Mouse (Mus musculus): ENCODE results near the gene Cobl. TPM values are rescaled to one million over a fixed set of nuclear protein-coding genes. Genes with fewer than 3 reads are reported as not detected.

Cobl gene
- polyA plus RNA-seq, 1 experiment from 2014 or later, result 3.6 TPM

DNA sequence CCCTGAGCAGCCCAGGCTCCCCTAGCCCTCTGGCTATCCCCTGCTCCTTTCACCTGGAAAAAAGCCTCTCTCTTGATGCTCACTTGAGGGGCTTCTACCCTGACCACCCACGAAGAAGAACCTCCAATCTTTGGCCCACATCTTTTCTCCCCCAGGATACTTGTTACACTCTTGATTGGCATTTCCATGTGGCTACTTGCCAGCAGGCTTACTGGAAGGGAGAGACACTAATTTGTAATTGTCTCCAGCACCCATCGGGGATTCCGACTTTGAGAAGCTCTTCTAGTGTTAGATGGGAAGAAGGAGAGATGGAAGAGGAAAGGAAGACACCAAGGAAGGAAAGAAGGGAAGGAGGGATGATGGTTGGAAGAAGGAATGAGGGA is 232.0 kb downstream of the Cobl start:
- Histone ChIP-seq H3K4me2 (no peak overlapping the region), H3K9ac (no peak overlapping the region), H3K36me3 (ENCODE audit: poor library complexity, severe bottlenecking) (no peaks in the 10 kb centered on the region), H3K4me3 (no peak overlapping the region), H3K27me3 (peaks cover 5% of the 10 kb centered on the region; the same call in 1 of the 2 replicates), H3K9me3 (replicated peaks) (no peaks in the 10 kb centered on the region), H3K27ac (no peak overlapping the region), H3K4me1 (peaks cover 17% of the 10 kb centered on the region)
- ATAC-seq, result no peak
- 66% methylated on average over 3 of the region's 3 CpGs for WGBS

DNA sequence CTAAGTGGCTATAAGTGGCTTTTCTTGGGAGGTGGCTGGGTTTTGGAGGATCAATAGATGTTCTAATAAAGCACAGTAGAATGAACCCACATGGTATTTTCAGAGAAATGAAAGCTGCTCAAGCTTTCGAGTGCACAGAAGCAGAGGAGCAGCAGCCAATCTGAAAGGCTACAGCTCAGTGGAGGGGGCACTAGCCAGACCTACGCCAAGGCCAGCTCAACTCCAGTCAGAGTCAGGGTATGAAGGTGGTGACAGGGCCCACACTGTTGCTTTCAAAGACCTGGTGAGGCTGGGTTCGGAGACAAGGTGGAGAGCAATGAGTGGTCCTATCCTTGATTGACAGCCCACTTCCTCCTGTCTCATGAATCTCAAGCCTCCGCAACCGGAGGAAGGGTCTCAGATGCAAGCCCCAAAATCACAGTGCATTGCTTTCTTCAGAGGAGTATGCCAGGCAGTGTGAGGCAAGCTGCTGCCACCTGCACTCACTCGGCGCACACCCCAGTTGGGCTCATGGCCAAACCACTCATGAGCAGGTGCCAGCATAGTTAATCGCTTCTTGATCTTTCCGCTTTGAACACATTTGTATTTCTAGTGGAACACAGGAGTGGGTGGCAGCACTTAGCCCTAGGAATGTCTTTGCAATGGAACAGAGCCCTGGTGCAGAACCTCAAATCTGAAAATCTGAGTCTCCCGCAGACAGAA is 232.6 kb downstream of the Cobl start:
- peak; percentile 79 for ATAC-seq
- 58% methylated on average over 10 of the region's 10 CpGs for WGBS
- Histone ChIP-seq H3K27ac (no peak overlapping the region), H3K9me3 (replicated peaks) (no peaks in the 10 kb centered on the region), H3K4me3 (no peak overlapping the region), H3K27me3 (peaks cover 6% of the 10 kb centered on the region), H3K4me1 (peaks cover 17% of the 10 kb centered on the region), H3K9ac (no peak overlapping the region), H3K36me3 (ENCODE audit: poor library complexity, severe bottlenecking) (no peaks in the 10 kb centered on the region), H3K4me2 (no peak overlapping the region)

DNA sequence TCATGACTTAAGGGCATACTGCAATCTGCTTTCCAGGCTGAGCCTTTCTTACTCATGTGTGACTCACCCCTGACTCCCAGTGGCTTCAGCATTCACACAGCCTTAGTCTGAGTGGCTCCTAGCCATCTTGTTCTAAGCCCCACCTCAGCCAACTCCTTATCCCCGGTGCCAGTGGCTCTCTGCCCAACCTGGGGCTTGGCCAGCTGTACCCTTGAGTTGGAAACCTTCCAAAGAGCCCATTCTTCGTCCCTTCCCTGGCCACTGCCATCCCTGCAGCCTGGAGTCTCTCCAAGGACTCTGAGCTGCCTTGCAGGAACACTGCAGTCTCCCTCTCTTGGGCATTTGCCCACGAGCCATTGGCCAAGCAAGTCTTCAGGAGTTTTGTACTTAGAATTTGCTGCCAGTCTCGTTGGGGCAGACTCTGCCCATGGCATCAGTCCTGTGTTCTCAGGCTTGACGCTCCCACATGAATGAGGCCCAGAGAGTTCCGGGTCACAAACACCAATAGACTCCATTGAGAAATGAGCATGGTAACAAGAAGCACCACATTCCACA is 233.2 kb downstream of the Cobl start:
- Histone ChIP-seq H3K4me1 (peaks cover 17% of the 10 kb centered on the region), H3K9ac (no peak overlapping the region), H3K4me2 (no peak overlapping the region), H3K36me3 (ENCODE audit: poor library complexity, severe bottlenecking) (no peaks in the 10 kb centered on the region), H3K27ac (no peak overlapping the region), H3K4me3 (no peak overlapping the region), H3K27me3 (peaks cover 9% of the 10 kb centered on the region), H3K9me3 (replicated peaks) (no peaks in the 10 kb centered on the region)
- WGBS, result 50% methylated on average over 6 of the region's 6 CpGs
- ATAC-seq, result peak; percentile 87

DNA sequence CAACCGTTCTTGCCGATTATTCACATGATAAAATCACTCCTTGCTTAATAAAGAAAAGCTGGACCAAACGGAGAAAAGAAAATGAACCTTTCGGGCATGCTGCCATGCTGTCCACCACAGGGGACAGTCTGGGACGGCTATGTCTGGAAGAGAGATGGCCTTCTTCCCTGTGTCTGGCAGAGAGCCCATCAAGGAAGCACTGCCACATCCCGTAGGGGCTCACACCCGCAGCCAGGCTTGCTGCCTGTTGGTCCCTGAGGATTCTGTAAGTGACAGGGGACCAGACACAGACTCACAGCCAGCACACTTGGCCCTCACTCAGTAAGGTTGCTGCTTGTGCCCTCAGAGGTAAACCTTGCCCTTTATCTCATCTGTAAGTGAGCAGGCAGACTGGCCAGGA is 235.3 kb downstream of the Cobl start:
- no peak overlapping the region for H3K4me2 ChIP-seq
- H3K9me3 ChIP-seq (replicated peaks), result no peaks in the 10 kb centered on the region
- H3K27me3 ChIP-seq, result peaks cover 22% of the 10 kb centered on the region
- 66% methylated on average over 7 of the region's 7 CpGs for WGBS
- H3K36me3 ChIP-seq (ENCODE audit: poor library complexity, severe bottlenecking), result no peaks in the 10 kb centered on the region
- no peak overlapping the region for H3K27ac ChIP-seq
- no peak for ATAC-seq
- H3K9ac ChIP-seq, result no peak overlapping the region
- no peak overlapping the region for H3K4me3 ChIP-seq
- H3K4me1 ChIP-seq, result peaks cover 17% of the 10 kb centered on the region

DNA sequence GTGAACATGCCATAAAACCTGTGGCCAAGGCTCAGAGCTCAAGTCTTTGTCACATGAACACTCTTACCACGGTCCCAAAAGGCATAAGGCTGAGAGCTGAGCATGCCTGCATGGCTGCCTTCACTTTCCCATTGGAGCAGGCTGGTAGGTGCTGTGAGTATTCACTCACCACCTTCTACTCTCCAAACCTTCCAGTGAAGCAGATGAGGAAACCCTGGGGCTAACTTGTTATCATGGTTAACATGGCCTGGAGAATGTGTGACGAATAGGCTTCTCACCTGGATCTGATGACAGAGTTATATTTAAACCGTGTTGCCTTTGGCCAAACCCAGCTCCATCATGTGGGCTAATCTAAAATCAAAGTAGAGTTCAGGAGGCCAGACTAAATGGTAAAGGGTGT is 237.4 kb downstream of the Cobl start:
- H3K27ac ChIP-seq, result no peak overlapping the region
- no peak overlapping the region for H3K9ac ChIP-seq
- H3K4me2 ChIP-seq, result no peak overlapping the region
- H3K9me3 ChIP-seq (replicated peaks), result no peaks in the 10 kb centered on the region
- no peak overlapping the region for H3K4me3 ChIP-seq
- WGBS, result 91% methylated on average over 3 of the region's 3 CpGs
- peaks cover 11% of the 10 kb centered on the region for H3K4me1 ChIP-seq
- ATAC-seq, result no peak
- no peaks in the 10 kb centered on the region for H3K36me3 ChIP-seq (ENCODE audit: poor library complexity, severe bottlenecking)
- peaks cover 32% of the 10 kb centered on the region for H3K27me3 ChIP-seq

DNA sequence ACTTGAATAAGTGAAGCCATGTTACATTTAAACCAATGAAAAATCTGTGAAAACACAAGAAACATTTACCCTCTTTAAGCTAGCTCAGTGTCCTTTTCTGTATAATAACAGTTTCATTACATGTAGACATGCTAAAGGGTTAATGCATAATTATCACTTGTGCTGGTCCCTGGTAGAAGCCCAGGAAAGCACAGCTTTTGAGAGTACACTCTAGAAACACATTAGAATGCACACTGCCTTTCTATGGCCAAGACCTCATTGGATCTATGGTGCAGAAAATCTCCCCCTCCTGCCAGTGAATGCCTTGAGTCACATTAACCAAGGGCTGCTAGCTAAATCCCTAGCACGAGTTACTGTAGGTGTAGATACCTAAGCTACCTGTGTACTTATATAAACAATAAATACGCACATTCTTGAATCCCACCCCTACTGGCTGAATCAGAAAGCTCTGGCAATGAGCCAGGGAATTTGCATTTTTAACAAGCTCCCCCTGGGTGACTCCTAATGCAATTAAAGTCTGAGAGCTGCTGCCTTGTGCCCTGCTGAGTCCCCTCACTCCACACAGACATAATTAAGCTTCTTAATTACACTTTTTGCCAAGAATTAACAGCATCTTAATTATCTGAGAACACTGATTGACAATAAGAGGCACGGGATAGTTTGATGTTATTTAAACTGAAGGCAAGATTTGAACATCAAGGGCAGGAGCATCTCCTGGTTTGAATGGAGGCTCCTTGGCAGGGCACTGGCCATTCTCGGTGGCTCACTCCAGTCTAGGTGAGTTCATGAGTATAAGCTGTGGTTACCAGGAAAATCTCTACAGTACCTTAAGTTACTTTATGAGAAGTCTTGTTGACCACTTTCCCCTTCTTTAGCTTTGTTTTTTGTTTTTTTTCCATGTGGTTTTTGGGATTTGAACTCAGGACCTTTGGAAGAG is 244.9 kb downstream of the Cobl start:
- peaks cover 6% of the 10 kb centered on the region; the same call in 1 of the 2 replicates for H3K4me1 ChIP-seq
- H3K9ac ChIP-seq, result no peak overlapping the region
- no peaks in the 10 kb centered on the region for H3K9me3 ChIP-seq (replicated peaks)
- 8% methylated on average over 4 of the region's 4 CpGs for WGBS
- no peak overlapping the region for H3K27ac ChIP-seq
- no peaks in the 10 kb centered on the region for H3K36me3 ChIP-seq (ENCODE audit: poor library complexity, severe bottlenecking)
- no peak overlapping the region for H3K4me2 ChIP-seq
- H3K27me3 ChIP-seq, result peaks cover 27% of the 10 kb centered on the region
- ATAC-seq, result peak; percentile 91
- no peak overlapping the region for H3K4me3 ChIP-seq

DNA sequence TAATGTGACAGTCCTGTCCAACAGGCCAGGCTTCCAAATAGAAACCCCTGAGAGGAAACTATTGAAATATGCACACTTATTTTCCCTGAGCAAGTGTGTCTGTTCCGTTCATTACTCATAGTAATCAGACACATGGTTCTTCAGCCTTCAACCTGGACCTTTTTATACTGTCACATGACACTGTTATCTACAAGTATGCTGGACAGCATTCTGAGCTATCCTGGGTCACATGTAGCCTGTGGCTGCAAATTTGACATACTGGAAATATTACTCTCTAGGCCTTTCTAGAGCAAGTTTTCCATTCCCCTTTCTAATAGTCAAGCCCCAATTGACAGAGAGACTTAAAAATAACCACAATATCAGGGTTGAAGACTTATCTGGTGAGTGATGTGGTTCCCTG is 247.9 kb downstream of the Cobl start:
- peaks cover 11% of the 10 kb centered on the region for H3K27me3 ChIP-seq
- ATAC-seq, result no peak
- H3K4me2 ChIP-seq, result no peak overlapping the region
- H3K9ac ChIP-seq, result no peak overlapping the region
- H3K9me3 ChIP-seq (replicated peaks), result no peaks in the 10 kb centered on the region
- peaks cover 6% of the 10 kb centered on the region; the same call in 1 of the 2 replicates for H3K4me1 ChIP-seq
- H3K36me3 ChIP-seq (ENCODE audit: poor library complexity, severe bottlenecking), result no peaks in the 10 kb centered on the region
- no peak overlapping the region for H3K27ac ChIP-seq
- WGBS, result 100% methylated on average over 1 of the region's 1 CpGs
- no peak overlapping the region for H3K4me3 ChIP-seq

DNA sequence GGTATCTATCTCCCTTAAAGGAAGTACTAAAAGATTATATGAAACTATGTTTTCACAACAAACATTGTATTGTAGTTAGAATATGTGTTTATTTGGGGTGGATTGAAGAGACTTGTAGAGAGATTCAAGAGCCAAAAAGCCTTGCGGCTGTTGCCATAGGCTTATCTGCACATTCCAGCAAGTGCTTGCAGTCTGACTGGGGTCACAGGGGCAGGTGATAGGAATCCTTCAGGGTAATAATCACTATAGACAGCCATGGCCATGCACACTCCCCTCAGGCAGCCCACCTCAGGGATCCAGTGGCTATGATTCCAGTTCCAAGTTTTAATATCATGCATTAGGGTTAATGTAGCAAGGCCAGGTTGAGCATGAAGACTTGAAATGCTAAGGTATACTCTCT is 249.2 kb downstream of the Cobl start:
- peaks cover 6% of the 10 kb centered on the region; the same call in 1 of the 2 replicates for H3K4me1 ChIP-seq
- H3K27ac ChIP-seq, result no peak overlapping the region
- H3K36me3 ChIP-seq (ENCODE audit: poor library complexity, severe bottlenecking), result no peaks in the 10 kb centered on the region
- no peak overlapping the region for H3K9ac ChIP-seq
- H3K27me3 ChIP-seq, result 0 out of 2 replicates have a peak, but pooled peaks cover 2% of the 10 kb centered on the region
- no peak for ATAC-seq
- no peaks in the 10 kb centered on the region for H3K9me3 ChIP-seq (replicated peaks)
- no peak overlapping the region for H3K4me3 ChIP-seq
- no peak overlapping the region for H3K4me2 ChIP-seq
- 100% methylated on average over 1 of the region's 1 CpGs for WGBS

DNA sequence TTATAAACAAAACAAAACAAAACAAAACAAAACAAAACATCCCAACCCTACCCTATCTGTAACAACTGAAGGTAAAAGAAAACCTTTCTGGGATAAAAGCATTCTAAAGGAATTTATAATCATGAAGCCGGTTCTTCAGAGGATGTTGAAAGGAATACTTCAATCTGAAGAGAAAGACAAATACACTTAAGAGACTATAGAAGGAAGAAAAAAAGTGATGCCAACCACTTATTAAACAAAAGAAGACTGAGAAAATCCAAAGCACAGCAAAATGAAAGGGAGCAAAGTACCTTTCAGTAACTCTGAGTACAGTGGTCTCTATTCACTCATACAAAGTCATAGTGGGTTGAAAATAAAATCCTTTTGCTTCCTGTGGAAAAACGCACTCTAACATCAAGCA is 256.2 kb downstream of the Cobl start:
- Histone ChIP-seq H3K9me3 (replicated peaks) (no peaks in the 10 kb centered on the region), H3K4me1 (no peaks in the 10 kb centered on the region), H3K27me3 (no peaks in the 10 kb centered on the region), H3K4me3 (no peak overlapping the region), H3K27ac (no peak overlapping the region), H3K9ac (no peak overlapping the region), H3K36me3 (ENCODE audit: poor library complexity, severe bottlenecking) (no peaks in the 10 kb centered on the region), H3K4me2 (no peak overlapping the region)
- WGBS, result 79% methylated on average over 2 of the region's 2 CpGs
- ATAC-seq, result no peak

DNA sequence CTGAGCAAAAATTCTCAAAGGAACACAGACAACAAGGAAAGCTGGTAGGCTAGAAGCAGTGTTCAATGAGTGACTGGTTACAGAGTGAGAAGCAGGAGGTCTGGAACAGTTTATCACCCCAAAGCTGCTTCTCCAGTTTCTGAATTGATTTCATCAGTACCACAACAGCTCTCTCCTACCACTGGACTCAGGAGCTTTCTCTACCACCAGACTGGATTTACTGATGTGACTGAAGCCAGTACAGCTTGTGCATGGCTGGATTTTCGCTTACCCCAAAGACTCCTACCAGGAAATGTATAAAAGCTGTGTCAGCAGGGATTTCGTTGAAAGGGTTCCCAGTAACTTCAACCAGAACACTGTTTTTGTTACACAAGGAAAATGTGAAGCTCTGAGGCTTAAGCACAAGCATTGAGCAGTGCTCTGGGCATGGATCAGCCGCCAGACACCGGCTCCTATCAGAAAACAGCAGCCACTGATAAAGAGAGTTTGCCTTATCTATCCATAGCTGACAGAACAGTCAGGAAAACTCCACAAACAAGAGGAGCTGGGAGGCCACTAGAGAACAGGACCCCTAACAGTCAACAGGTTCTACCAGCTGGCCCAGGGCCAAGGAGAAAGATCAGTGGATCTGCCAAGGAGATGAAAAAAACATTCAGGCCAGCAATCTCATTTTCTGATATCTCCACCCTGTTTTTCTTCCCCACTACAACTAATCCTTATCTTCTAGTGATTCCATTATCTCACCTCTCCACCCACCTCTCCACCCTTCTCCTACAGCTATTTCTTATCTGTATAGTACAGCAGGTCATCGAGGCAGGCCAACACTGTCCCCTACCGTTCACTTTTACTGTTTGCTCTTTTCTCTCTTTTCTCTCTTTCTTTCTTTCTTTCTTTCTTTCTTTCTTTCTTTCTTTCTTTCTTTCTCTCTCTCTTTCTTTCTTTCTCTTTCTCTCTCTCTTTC is 259.3 kb downstream of the Cobl start:
- WGBS, result 79% methylated on average over 6 of the region's 6 CpGs
- H3K4me3 ChIP-seq, result no peak overlapping the region
- H3K9me3 ChIP-seq (replicated peaks), result no peaks in the 10 kb centered on the region
- H3K27me3 ChIP-seq, result no peaks in the 10 kb centered on the region
- H3K36me3 ChIP-seq (ENCODE audit: poor library complexity, severe bottlenecking), result no peaks in the 10 kb centered on the region
- H3K27ac ChIP-seq, result no peak overlapping the region
- no peaks in the 10 kb centered on the region for H3K4me1 ChIP-seq
- no peak overlapping the region for H3K9ac ChIP-seq
- no peak for ATAC-seq
- no peak overlapping the region for H3K4me2 ChIP-seq

DNA sequence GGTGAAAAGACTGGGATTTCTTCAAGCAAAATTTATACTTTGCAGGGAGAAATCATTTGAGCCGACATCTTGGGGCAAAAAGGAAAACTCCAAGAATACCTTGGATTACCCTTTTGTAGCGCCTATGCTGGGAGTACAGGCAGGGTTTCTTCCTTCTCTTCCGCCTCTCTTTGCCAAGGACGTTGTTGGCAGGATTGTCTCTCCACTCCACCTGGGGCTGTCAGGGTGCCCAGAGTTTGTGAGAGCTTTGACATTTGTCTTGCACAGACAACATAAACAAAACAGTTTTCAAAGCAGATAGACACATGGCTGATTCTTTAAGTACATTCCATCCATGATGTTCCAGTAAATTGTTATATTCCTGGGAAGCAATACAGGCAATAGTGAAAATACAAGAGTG is 265.3 kb downstream of the Cobl start:
- Histone ChIP-seq H3K9me3 (replicated peaks) (no peaks in the 10 kb centered on the region), H3K27me3 (no peaks in the 10 kb centered on the region), H3K4me1 (no peaks in the 10 kb centered on the region), H3K27ac (no peak overlapping the region), H3K9ac (no peak overlapping the region), H3K4me2 (no peak overlapping the region), H3K4me3 (no peak overlapping the region), H3K36me3 (ENCODE audit: poor library complexity, severe bottlenecking) (no peaks in the 10 kb centered on the region)
- WGBS, result 74% methylated on average over 4 of the region's 4 CpGs
- no peak for ATAC-seq

Data from forebrain, embryonic 13.5 days (tissue).